Mouse (Mus musculus) left cerebral cortex, postnatal 36 days (tissue): ENCODE measurements around the gene Fam217a. TPM values are rescaled to one million over a fixed set of nuclear protein-coding genes. Genes with fewer than 3 reads are reported as not detected.
"Not testable (repeated sequence)": the region's sequence is repeated elsewhere in the genome, so short reads cannot be mapped to it uniquely, and the experiment has no call there.

ENCODE experiments used
- DNase-seq, 2 experiments: peaks; one replicate each; pipeline ENCODE4 v3.0.0; 2021 to 2022; ENCODE audit warnings: low spot score in 2 of 2, mixed read lengths in 1 of 2
- intact Hi-C: fragments of 180-260 bp; cut with DNase I; formaldehyde crosslinking; loops from one replicate; pipeline ENCODE4 v1.15.1; 2025
- total RNA-seq, 2 experiments: library from RNA; stranded (reverse); gene quantifications; 2 replicates each; pipeline ENCODE4 v1.2.3; 2021

The Fam217a gene
- total RNA-seq = under 1 TPM; 0.79 to 0.91 TPM

- intact Hi-C loops = no loop called here
Measured at GRCm38 (mm10) chr13:34924210-34924609, at the start of gene Fam217a, which contains the start of gene 4933417A18Rik. Fam217a (minus strand) TSS chr13:34924310. 4933417A18Rik (plus strand) TSS chr13:34924409.

DNA sequence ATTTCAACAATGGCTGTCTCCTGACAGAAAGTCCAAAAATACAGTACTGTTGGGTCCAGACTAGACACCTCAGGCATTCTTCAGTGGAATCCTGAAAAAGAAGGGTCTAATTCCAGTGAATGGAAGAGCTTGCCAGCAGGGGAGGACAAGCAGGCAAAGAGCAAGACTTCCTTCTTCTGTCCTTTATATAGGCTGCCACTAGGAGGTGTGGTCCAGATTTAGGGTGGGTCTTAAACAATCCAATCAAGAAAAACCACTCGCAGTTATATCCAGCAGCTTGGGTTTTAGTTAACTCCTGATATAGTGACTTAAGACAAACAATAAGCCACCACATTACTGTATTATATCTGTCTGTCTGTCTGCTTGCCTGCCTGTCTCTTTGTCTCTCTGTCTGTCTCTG, 49.7 kb upstream of the Fam217a start:
- no peak for DNase-seq
- intact Hi-C loops = loop anchor here (5.0 kb wide), 1 partner anchor 71 kb away; no protein-coding TSS in a partner anchor

More at GRCm38 (mm10) chr13:34924210-34924609, at the start of gene Fam217a, which contains the start of gene 4933417A18Rik:
- DNase-seq = no peak

DNA sequence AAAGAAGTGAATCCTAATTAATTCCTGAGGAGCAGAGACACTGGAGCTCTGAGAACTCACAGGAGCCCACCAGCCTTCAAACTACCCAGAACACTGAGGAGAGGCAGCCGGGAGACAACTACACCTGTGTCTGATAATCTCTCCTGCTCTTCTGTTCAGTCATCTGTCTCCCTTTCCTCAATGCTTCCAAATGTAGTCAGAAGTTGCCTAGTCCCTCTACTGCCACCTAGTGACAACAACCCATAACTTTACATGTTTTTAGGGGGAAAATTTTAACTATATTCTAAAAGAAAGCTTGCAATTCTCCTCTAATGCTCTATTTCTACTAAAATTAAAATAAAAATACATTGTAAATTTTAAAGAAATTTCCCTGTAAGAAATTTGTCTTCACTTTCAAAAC, 49.0 kb upstream of the Fam217a start:
- intact Hi-C loops = loop anchor here (5.0 kb wide), 1 partner anchor 71 kb away; no protein-coding TSS in a partner anchor
- DNase-seq = no peak

GRCm38 (mm10) chr13:34972456-34972855, 48.3 kb upstream of the Fam217a start:
- intact Hi-C loops = loop anchor here (5.0 kb wide), 1 partner anchor 70 kb away; no protein-coding TSS in a partner anchor
- DNase-seq = not testable (repeated sequence)

DNA sequence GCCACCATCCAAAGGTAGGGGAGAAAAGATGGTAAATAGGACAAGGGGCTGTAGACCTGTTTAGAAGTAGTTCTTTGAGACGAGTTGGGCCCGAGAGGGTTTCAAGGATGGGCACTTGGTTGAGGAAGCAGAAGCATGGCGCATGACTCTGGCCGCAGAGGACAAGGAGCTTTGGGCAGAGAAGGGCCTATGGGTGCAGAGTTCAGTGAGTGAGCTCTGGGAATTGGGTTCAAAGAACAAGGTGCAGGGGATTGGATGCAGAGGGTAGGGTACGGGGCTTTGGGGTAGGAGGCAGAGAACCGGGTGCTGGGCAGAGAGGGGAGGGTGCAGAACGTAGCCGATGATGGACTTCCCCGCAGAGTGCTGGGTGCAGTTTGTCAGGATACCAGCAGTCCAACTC, 41.5 kb upstream of the Fam217a start:
- DNase-seq, intact Hi-C loops: not testable (repeated sequence)

DNA sequence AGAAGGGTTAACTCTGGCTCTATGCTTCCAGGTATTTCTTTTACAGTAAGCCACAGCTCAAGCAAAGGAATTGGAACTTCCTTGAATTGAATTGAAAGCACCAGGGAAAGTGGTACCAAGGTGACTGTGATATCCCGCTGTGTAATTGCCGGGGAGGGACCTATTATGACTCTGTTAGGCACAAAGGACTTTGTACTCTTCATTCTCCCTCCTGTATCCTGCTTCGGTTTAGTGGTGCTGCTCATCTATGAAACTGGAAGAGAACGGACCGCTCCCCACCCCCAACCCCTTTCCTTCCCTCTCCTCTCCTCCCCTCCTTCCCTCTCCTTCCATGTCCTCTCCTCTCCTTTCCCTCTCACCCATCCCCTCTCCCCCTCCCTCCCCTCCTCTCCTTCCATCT, 40.8 kb upstream of the Fam217a start:
- DNase-seq = no peak
- intact Hi-C loops = no loop called here

GRCm38 (mm10) chr13:34964419-34964818, 40.3 kb upstream of the Fam217a start:
- no peak for DNase-seq
- intact Hi-C loops = no loop called here

DNA sequence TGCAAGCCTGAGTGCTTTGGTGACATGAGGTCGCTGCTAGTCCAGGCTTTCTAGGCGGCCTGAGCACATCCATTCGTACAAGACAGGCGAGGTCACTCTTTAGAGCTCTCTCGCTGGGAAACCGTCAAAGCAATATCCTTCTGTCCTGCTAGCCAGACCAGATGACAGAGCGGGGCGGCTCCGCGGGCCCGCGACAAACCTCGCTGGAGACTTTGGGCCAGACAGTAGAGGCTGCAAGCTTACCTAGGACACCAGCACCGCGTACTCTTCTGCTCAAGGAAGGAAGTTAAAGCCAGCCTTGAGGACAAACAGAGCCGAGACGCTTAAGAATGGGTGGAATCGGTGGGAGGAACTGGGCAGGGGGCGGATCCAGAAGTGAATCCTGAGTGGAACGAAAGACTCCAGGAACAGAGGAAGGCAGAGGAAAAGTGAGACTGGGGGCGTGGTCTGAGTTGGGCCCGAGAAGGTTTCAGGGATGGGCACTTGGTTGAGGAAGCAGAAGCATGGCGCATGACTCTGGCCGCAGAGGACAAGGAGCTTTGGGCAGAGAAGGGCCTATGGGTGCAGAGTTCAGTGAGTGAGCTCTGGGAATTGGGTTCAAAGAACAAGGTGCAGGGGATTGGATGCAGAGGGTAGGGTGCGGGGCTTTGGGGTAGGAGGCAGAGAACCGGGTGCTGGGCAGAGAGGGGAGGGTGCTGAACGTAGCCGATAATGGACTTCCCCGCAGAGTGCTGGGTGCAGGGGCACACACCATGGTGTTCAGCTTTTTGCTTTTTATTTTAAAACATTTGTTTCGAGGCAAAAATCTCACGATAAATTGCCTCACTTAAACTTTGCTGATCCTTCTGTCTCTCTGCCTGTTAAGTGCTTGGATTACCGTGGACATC, 39.6 kb upstream of the Fam217a start, which contains the start of gene Eci3:
Gene Eci3 (minus strand): TSS at position 300 of the 887 bp plus-strand sequence.
- intact Hi-C loops = no loop called here
- peak; percentile 6 for DNase-seq

- DNase-seq = no peak
- intact Hi-C loops = no loop called here
Measured at GRCm38 (mm10) chr13:34960996-34961770, 37.1 kb upstream of the Fam217a start.

- DNase-seq, intact Hi-C loops: not testable (repeated sequence)
Measured at GRCm38 (mm10) chr13:34958158-34958557, 34.0 kb upstream of the Fam217a start.

DNA sequence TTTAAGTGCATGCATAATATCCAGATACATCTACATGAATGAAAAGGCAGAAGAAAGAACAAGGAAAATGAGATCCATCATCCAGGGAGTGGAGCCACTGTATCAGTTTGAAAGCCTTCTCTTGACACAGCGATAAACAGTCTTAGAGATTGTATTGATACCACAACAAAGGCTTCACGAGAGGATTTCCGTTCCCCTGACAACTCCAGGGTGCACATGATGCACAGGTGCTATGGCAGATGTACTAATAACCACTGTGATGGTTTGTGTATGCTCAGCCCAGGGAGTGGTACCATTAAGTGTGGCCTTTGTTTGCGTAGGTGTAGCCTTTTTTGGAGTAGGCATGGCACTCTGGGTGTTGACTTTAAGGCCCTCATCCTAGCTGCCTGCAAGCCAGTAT, 32.8 kb upstream of the Fam217a start:
- no peak for DNase-seq
- intact Hi-C loops = no loop called here

- intact Hi-C loops, DNase-seq: not testable (repeated sequence)
Measured at GRCm38 (mm10) chr13:34951437-34951836, 27.3 kb upstream of the Fam217a start.

DNA sequence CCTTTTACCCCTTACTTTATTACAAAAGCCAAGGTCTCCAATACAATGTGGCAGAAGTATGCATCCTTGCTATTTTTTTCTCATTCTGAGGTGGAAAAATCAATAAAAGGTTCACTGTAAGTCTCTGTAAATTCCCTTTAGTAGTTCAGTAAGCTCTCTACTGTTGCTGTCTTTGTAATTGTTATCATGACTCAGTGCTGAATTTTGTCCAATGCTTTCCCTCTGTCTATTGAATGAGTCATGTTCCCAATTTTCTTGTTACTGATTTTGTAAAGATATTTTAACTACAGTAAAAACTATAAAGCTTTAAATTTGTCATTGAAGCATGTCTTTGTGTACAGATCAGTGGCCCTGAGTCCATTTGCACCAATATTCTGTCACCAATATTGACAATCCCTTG, 18.3 kb upstream of the Fam217a start:
- intact Hi-C loops = no loop called here
- no peak for DNase-seq

GRCm38 (mm10) chr13:34934931-34935644, 11.0 kb upstream of the Fam217a start:
- intact Hi-C loops = no loop called here
- DNase-seq = no peak

- DNase-seq = no peak
- intact Hi-C loops = no loop called here
Measured at GRCm38 (mm10) chr13:34916520-34917167, 7.5 kb downstream of the Fam217a start.

GRCm38 (mm10) chr13:34914614-34915013, 9.5 kb downstream of the Fam217a start:
- intact Hi-C loops = no loop called here

GRCm38 (mm10) chr13:34892871-34893270, 31.2 kb downstream of the Fam217a start:
- DNase-seq = no peak

More at GRCm38 (mm10) chr13:34914614-34915013, 9.5 kb downstream of the Fam217a start:
- no peak for DNase-seq

GRCm38 (mm10) chr13:34876481-34876880, 47.6 kb downstream of the Fam217a start:
- intact Hi-C loops = loop anchor here (10.0 kb wide), 1 partner anchor 842 kb away; the partner anchor contains the start of gene Bphl
- DNase-seq = no peak

More at GRCm38 (mm10) chr13:34892871-34893270, 31.2 kb downstream of the Fam217a start:
- intact Hi-C loops = no loop called here
